8 mouse cellular contexts compared by ENCODE assay signal in the genomic region with DNA sequence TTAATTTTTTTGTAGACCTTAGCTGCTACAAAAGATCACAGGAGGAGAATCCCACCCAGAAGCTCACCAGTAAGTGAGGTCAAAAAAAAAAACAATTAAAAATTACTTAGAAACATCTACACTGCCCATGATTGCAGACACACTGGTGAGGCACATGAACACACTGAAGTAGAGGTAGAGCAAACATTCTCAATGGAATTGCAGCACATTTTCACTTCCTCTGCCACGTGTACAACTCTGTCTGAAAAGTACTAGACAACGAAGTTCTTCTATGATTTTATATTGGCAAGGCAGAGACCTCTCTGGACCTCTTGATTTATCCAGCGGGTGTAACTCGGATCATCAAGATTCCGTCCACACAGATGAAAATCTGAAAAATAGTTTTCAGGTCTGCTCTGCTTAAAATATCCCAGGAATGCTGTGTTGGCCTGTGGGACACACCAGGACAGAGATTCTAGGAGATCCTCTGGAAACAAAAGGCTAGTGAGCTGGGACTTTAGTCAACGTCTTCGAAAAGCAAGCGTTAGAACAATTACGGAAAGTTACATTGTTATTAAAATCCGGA. TPM values are rescaled to one million over a fixed set of nuclear protein-coding genes. Genes with fewer than 3 reads are reported as not detected.
DNase-seq lines count a peak whose midpoint lies in the region; ATAC-seq and TF ChIP-seq lines count a peak whose summit lies in the region.

No protein-coding gene starts in this region.

- H3K36me3 ChIP-seq in kidney, embryonic 15.5 days, result peaks cover 9% of the 10 kb centered on the region; the same call in 1 of the 2 replicates
- H3K36me3 ChIP-seq in hindbrain, embryonic 15.5 days, result no peaks in the 10 kb centered on the region
- no peaks in the 10 kb centered on the region for H3K36me3 ChIP-seq in midbrain, embryonic 15.5 days (replicated peaks)

- 36% methylated on average over 10 of the region's 10 CpGs for WGBS in kidney, embryonic 15.5 days
- WGBS in hindbrain, embryonic 15.5 days, result 42% methylated on average over 10 of the region's 10 CpGs
- WGBS in midbrain, embryonic 15.5 days, result 43% methylated on average over 10 of the region's 10 CpGs

- H3K27me3 ChIP-seq in kidney, embryonic 15.5 days, result no peaks in the 10 kb centered on the region
- no peaks in the 10 kb centered on the region for H3K27me3 ChIP-seq in hindbrain, embryonic 15.5 days
- H3K27me3 ChIP-seq in midbrain, embryonic 15.5 days (replicated peaks), result no peaks in the 10 kb centered on the region

- no peaks in the 10 kb centered on the region for H3K9me3 ChIP-seq in kidney, embryonic 15.5 days (replicated peaks)
- no peaks in the 10 kb centered on the region for H3K9me3 ChIP-seq in hindbrain, embryonic 15.5 days
- H3K9me3 ChIP-seq in midbrain, embryonic 15.5 days, result no peaks in the 10 kb centered on the region

- no peak for DNase-seq in kidney, postnatal 36 days
- DNase-seq in adrenal gland, adult 18-20 months (ENCODE audit: low spot score in 2 of 2), result no peak
- no peak for DNase-seq in spleen, adult 18-20 months

- no peak for ATAC-seq in kidney, embryonic 15.5 days (replicated peaks; ENCODE audit: low FRiP score)
- ATAC-seq in hindbrain, embryonic 15.5 days (ENCODE audit: low FRiP score, low read depth), result no peak
- ATAC-seq in midbrain, embryonic 15.5 days (replicated peaks), result no peak
- no peak for ATAC-seq in megakaryocyte progenitor cell, adult 5-6 weeks (replicated peaks; ENCODE audit: poor library complexity)

- peak overlapping the region; percentile 94 for H3K9ac ChIP-seq in kidney, embryonic 15.5 days
- H3K9ac ChIP-seq in hindbrain, embryonic 15.5 days, result no peak overlapping the region
- no peak overlapping the region for H3K9ac ChIP-seq in midbrain, embryonic 15.5 days

- peak overlapping the region; percentile 95 for H3K4me3 ChIP-seq in kidney, embryonic 15.5 days (replicated peaks)
- peak overlapping the region; percentile 81; the same call in 1 of the 2 replicates for H3K4me3 ChIP-seq in cortical plate, adult 2 months (ENCODE audit: insufficient read depth, low read length)
- peak overlapping the region; percentile 95 for H3K4me3 ChIP-seq in hindbrain, embryonic 15.5 days
- peak overlapping the region; percentile 84 for H3K4me3 ChIP-seq in midbrain, embryonic 15.5 days

- no peak for TF ChIP-seq POLR2A in cortical plate, adult 2 months (IDR thresholded peaks at IDR 0.05; ENCODE audit: extremely low read depth, insufficient read depth, low read length)

- H3K27ac ChIP-seq in kidney, embryonic 15.5 days, result peak overlapping the region; percentile 95
- no peak overlapping the region for H3K27ac ChIP-seq in cortical plate, adult 2 months (ENCODE audit: insufficient read depth, low read length)
- H3K27ac ChIP-seq in hindbrain, embryonic 15.5 days (replicated peaks), result no peak overlapping the region
- H3K27ac ChIP-seq in midbrain, embryonic 15.5 days, result no peak overlapping the region

- TF ChIP-seq CTCF in cortical plate, adult 2 months (IDR thresholded peaks at IDR 0.05; ENCODE audit: extremely low read depth, insufficient read depth, low read length), result no peak

- peaks cover 22% of the 10 kb centered on the region for H3K4me1 ChIP-seq in kidney, embryonic 15.5 days
- no peaks in the 10 kb centered on the region; the same call in 1 of the 2 replicates for H3K4me1 ChIP-seq in cortical plate, adult 2 months (ENCODE audit: control insufficient read depth, insufficient read depth, low read length)
- peaks cover 25% of the 10 kb centered on the region for H3K4me1 ChIP-seq in hindbrain, embryonic 15.5 days (replicated peaks)
- H3K4me1 ChIP-seq in midbrain, embryonic 15.5 days, result peaks cover 8% of the 10 kb centered on the region

- peak overlapping the region; percentile 76 for H3K4me2 ChIP-seq in kidney, embryonic 15.5 days
- H3K4me2 ChIP-seq in hindbrain, embryonic 15.5 days, result peak overlapping the region; percentile 94
- H3K4me2 ChIP-seq in midbrain, embryonic 15.5 days, result peak overlapping the region; percentile 65

RNA-seq across cellular contexts. Expression of gene Ric1, which starts 1.0 kb away (rescaled TPM):
- polyA plus RNA-seq in kidney, embryonic 15.5 days (2015; fragmentation: Nextera tagmentation; extraction: Ambion mirVana), result 14.2 and 14.6 TPM in 2 replicates
- polyA plus RNA-seq in cortical plate, adult 2 months (2012; rRNA removed), result 28.9 and 29.9 TPM in 2 replicates
- polyA plus RNA-seq in hindbrain, embryonic 15.5 days (2015; fragmentation: Nextera tagmentation; extraction: Ambion mirVana), result 12.0 and 12.2 TPM in 2 replicates
- polyA plus RNA-seq in midbrain, embryonic 15.5 days (2015; fragmentation: Nextera tagmentation; extraction: Ambion mirVana), result 12.1 and 14.4 TPM in 2 replicates
- total RNA-seq in adrenal gland, adult 18-20 months (2021), result 10 to 100 TPM; 30.2 to 34.3 TPM
- 14.1 and 19.0 TPM in 2 replicates for total RNA-seq in megakaryocyte progenitor cell, adult 5-6 weeks (2015)
- 20.5 and 21.6 TPM in 2 replicates for total RNA-seq in megakaryocyte progenitor cell, adult 5-6 weeks (2017)
